Mouse (Mus musculus) monocyte, adult 2 months (primary cell): ENCODE results near the gene Clip1.
A peak's percentile ranks its signal among the peaks of the same experiment; 100 is the strongest.

Experiments used
- DNase-seq, 2 experiments: peaks; one replicate each; pipeline ENCODE4 v3.0.0; 2022; ENCODE audit warnings: low spot score in 2 of 2, low read depth in 1 of 2

Clip1 gene

GRCm38 (mm10) chr5:123671473-123671820, 13.0 kb downstream of the Clip1 start:
- DNase-seq, result no peak

- DNase-seq, result peak; percentile 34 to 40
These were observed 13.5 kb downstream of the Clip1 start for GRCm38 (mm10) chr5:123670800-123671472.

GRCm38 (mm10) chr5:123669991-123670799, 14.2 kb downstream of the Clip1 start:
- DNase-seq, result no peak

GRCm38 (mm10) chr5:123667915-123668314, 16.5 kb downstream of the Clip1 start:
- no peak for DNase-seq

- no peak for DNase-seq
These were observed 18.5 kb downstream of the Clip1 start for GRCm38 (mm10) chr5:123665956-123666355.

- DNase-seq, result no peak
These were observed 20.1 kb downstream of the Clip1 start for GRCm38 (mm10) chr5:123664329-123664728.

GRCm38 (mm10) chr5:123662059-123662458, 22.4 kb downstream of the Clip1 start:
- DNase-seq, result no peak

- DNase-seq, result no peak
These were observed 22.8 kb downstream of the Clip1 start for GRCm38 (mm10) chr5:123661602-123662001.

- no peak for DNase-seq
These were observed 26.8 kb downstream of the Clip1 start for GRCm38 (mm10) chr5:123657651-123658050.

GRCm38 (mm10) chr5:123654937-123655336, 29.5 kb downstream of the Clip1 start:
- no peak for DNase-seq

- DNase-seq, result no peak
These were observed 31.1 kb downstream of the Clip1 start for GRCm38 (mm10) chr5:123653287-123653801.

- no peak for DNase-seq
These were observed 33.6 kb downstream of the Clip1 start for GRCm38 (mm10) chr5:123650825-123651224.

- no peak for DNase-seq
These were observed 42.0 kb downstream of the Clip1 start for GRCm38 (mm10) chr5:123642401-123642800.

- no peak for DNase-seq
These were observed 43.0 kb downstream of the Clip1 start for GRCm38 (mm10) chr5:123641259-123641900.

- no peak for DNase-seq
These were observed 44.2 kb downstream of the Clip1 start for GRCm38 (mm10) chr5:123640181-123640580.

- no peak for DNase-seq
These were observed 53.2 kb downstream of the Clip1 start for GRCm38 (mm10) chr5:123631210-123631609.

GRCm38 (mm10) chr5:123626631-123627030, 57.8 kb downstream of the Clip1 start:
- DNase-seq, result peak in 1 of 2 experiments; percentile 33

- no peak for DNase-seq
These were observed 62.0 kb downstream of the Clip1 start for GRCm38 (mm10) chr5:123622421-123622820.

GRCm38 (mm10) chr5:123618558-123618957, 65.9 kb downstream of the Clip1 start:
- DNase-seq, result peak in 1 of 2 experiments; percentile 15

GRCm38 (mm10) chr5:123614246-123614645, 70.2 kb downstream of the Clip1 start:
- DNase-seq, result no peak

- peak in 1 of 2 experiments; percentile 25 for DNase-seq
These were observed 74.6 kb downstream of the Clip1 start for GRCm38 (mm10) chr5:123609843-123610242.

GRCm38 (mm10) chr5:123609416-123609815, 75.0 kb downstream of the Clip1 start:
- DNase-seq, result no peak
